Mouse (Mus musculus) bone marrow, adult 2 months (tissue): ENCODE data around the gene Tsku. TPM values are rescaled to one million over a fixed set of nuclear protein-coding genes. Genes with fewer than 3 reads are reported as not detected.

ENCODE experiments used
- H3K27ac ChIP-seq: fragments of 200-500 bp; 2 replicates; pipeline ENCODE4 v1.5.1; 2012; ENCODE audit warnings: low read depth, mild to moderate bottlenecking, control low read depth, inconsistent platforms, low read length; ENCODE audit not compliant: control insufficient read depth, poor library complexity, insufficient read depth
- H3K4me1 ChIP-seq: fragments of 200-500 bp; 2 replicates; pipeline ENCODE4 v1.6.1; 2011; ENCODE audit warnings: low read length; ENCODE audit not compliant: control insufficient read depth, insufficient read depth
- H3K4me3 ChIP-seq: fragments of 200-500 bp; replicated peaks from 2 replicates; pipeline ENCODE3; 2011; ENCODE audit warnings: mild to moderate bottlenecking, low read depth, low read length, control low read depth; ENCODE audit not compliant: control insufficient read depth
- CTCF ChIP-seq: fragments of 200-500 bp; IDR thresholded peaks from 2 replicates; pipeline ENCODE4 v1.5.1; 2011; ENCODE audit warnings: low read length, control low read depth; ENCODE audit not compliant: control insufficient read depth, insufficient read depth
- POLR2A ChIP-seq: fragments of 200-500 bp; IDR thresholded peaks from 2 replicates; pipeline ENCODE4 v1.6.1; 2011; ENCODE audit warnings: low read depth, mild to moderate bottlenecking, control low read depth, low read length, borderline replicate concordance; ENCODE audit not compliant: control insufficient read depth
- WGBS: fragments of 180-500 bp; shearing (Covaris S2); methylation state at CpG from one replicate; pipeline ENCODE4 v1.1.7; 2018; 5-methylcytosine and 5-hydroxymethylcytosine counted together
- polyA plus RNA-seq: library from polyadenylated mRNA; stranded (reverse); fragments of >200 nt; gene quantifications from 2 replicates; pipeline ENCODE4 v1.2.4, GENCODE M21; 2011; ENCODE audit warnings: low replicate concordance; ENCODE audit not compliant: missing spikeins, insufficient read depth, insufficient read length

Gene Tsku
- 2.0 and 3.2 TPM in 2 replicates for polyA plus RNA-seq

- WGBS = 1% methylated on average over 52 of the region's 52 CpGs
- no peak within 1 kb of the TSS for H3K4me3 ChIP-seq
- no peaks in the 10 kb centered on the region for H3K4me1 ChIP-seq
- no peak within 1 kb of the TSS for H3K27ac ChIP-seq
- TF ChIP-seq POLR2A (no peak), CTCF (no peak)
Measured at GRCm38 (mm10) chr7:98361063-98361652, at the start of gene Tsku. Gene Tsku, minus strand, starts transcription at chr7:98361328.

- 31% methylated on average over 5 of the region's 5 CpGs for WGBS
- no peak for TF ChIP-seq POLR2A
Measured at GRCm38 (mm10) chr7:98407615-98408014, 46.5 kb upstream of the Tsku start.

GRCm38 (mm10) chr7:98403996-98404395, 42.9 kb upstream of the Tsku start:
- Histone ChIP-seq H3K4me3 (no peak overlapping the region), H3K4me1 (no peaks in the 10 kb centered on the region), H3K27ac (no peak overlapping the region)
- WGBS = 83% methylated on average over 4 of the region's 4 CpGs
- TF ChIP-seq CTCF = no peak
- TF ChIP-seq POLR2A = no peak

More at GRCm38 (mm10) chr7:98407615-98408014, 46.5 kb upstream of the Tsku start:
- H3K27ac ChIP-seq = no peak overlapping the region
- no peak overlapping the region for H3K4me3 ChIP-seq
- no peaks in the 10 kb centered on the region for H3K4me1 ChIP-seq

GRCm38 (mm10) chr7:98402582-98403574, 41.8 kb upstream of the Tsku start:
- Histone ChIP-seq H3K27ac (no peak overlapping the region), H3K4me3 (no peak overlapping the region), H3K4me1 (no peaks in the 10 kb centered on the region)
- 82% methylated on average over 15 of the region's 15 CpGs for WGBS
- no peak for TF ChIP-seq CTCF
- no peak for TF ChIP-seq POLR2A

GRCm38 (mm10) chr7:98392466-98393201, 31.5 kb upstream of the Tsku start:
- Histone ChIP-seq H3K4me3 (no peak overlapping the region), H3K4me1 (no peaks in the 10 kb centered on the region), H3K27ac (no peak overlapping the region)
- TF ChIP-seq CTCF (no peak), POLR2A (no peak)
- 78% methylated on average over 8 of the region's 8 CpGs for WGBS

GRCm38 (mm10) chr7:98391351-98391936, 30.3 kb upstream of the Tsku start:
- TF ChIP-seq CTCF (no peak), POLR2A (no peak)
- WGBS = 74% methylated on average over 7 of the region's 7 CpGs
- Histone ChIP-seq H3K4me3 (no peak overlapping the region), H3K4me1 (no peaks in the 10 kb centered on the region), H3K27ac (no peak overlapping the region)

GRCm38 (mm10) chr7:98390486-98390885, 29.4 kb upstream of the Tsku start:
- WGBS = 43% methylated on average over 2 of the region's 2 CpGs
- Histone ChIP-seq H3K4me1 (no peaks in the 10 kb centered on the region), H3K27ac (no peak overlapping the region), H3K4me3 (no peak overlapping the region)
- TF ChIP-seq POLR2A (no peak), CTCF (no peak)
